Mouse (Mus musculus) kidney, adult 2 months (tissue): ENCODE results near the gene Trmt11. TPM values are rescaled to one million over a fixed set of nuclear protein-coding genes. Genes with fewer than 3 reads are reported as not detected.
"Not testable (repeated sequence)": the region's sequence is repeated elsewhere in the genome, so short reads cannot be mapped to it uniquely, and the experiment has no call there.

Experiments used
- DNase-seq: peaks from one replicate; pipeline ENCODE4 v3.0.0; 2021
- H3K27ac ChIP-seq: fragments of 200-500 bp; 2 replicates; pipeline ENCODE4 v1.5.1; 2012; ENCODE audit warnings: low read depth, low read length, control low read depth, inconsistent platforms; ENCODE audit not compliant: insufficient read depth
- H3K27me3 ChIP-seq: fragments of 200-500 bp; replicated peaks from 2 replicates; pipeline ENCODE4 v1.6.1; 2012; ENCODE audit warnings: mild to moderate bottlenecking, moderate library complexity, low read length, inconsistent platforms; ENCODE audit not compliant: control insufficient read depth, insufficient read depth
- H3K36me3 ChIP-seq: fragments of 200-500 bp; 2 replicates; pipeline ENCODE4 v1.6.1; 2012; ENCODE audit warnings: mild to moderate bottlenecking, moderate library complexity, low read length, inconsistent platforms; ENCODE audit not compliant: control insufficient read depth, insufficient read depth
- H3K4me1 ChIP-seq: fragments of 200-500 bp; 2 replicates; pipeline ENCODE4 v1.6.1; 2011; ENCODE audit warnings: low read length; ENCODE audit not compliant: control insufficient read depth, insufficient read depth
- H3K4me3 ChIP-seq: fragments of 200-500 bp; 2 replicates; pipeline ENCODE4 v1.5.1; 2011; ENCODE audit warnings: mild to moderate bottlenecking, low read depth, low read length, control low read depth; ENCODE audit not compliant: insufficient read depth
- CTCF ChIP-seq: fragments of 200-500 bp; conservative IDR thresholded peaks from 2 replicates; pipeline ENCODE4 v1.5.1; 2011; ENCODE audit warnings: low read depth, mild to moderate bottlenecking, control low read depth, low read length, moderate library complexity, mixed read lengths; ENCODE audit not compliant: insufficient read depth, insufficient read length
- POLR2A ChIP-seq: fragments of 200-500 bp; IDR thresholded peaks from one replicate; pipeline ENCODE4 v1.6.1; 2011; ENCODE audit warnings: low read depth, low read length, control low read depth
- WGBS: fragments of 180-500 bp; shearing (Covaris S2); methylation state at CpG from one replicate; pipeline ENCODE4 v1.1.7; 2018; 5-methylcytosine and 5-hydroxymethylcytosine counted together
- polyA plus RNA-seq: library from polyadenylated mRNA; depleted of rRNA; stranded (reverse); fragments of >200 nt; gene quantifications from 2 replicates; pipeline ENCODE4 v1.2.3, GENCODE M21; 2012; rRNA removed

Trmt11 gene
- polyA plus RNA-seq, result 0.84 and 1.4 TPM in 2 replicates

DNA sequence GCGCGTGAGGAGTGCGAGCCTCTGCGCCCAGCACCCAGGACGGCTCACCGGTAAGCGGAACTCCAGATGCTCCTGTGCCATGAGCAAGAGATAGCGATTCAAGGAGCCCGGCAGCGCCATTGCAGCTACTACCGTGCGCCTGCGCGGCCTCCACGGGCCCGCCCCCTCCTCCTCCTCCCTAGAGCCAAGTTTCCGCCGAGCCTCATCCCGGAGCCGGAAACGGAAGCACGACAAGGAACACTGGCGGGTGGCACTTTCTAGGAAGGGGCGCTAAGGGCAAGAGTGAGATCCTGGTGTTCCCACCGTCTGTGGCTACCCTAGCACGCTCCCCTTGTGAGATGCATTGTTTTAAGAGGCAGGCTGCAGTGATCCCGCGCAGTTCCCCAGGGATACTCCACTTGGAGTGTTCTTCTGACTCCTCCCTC, at the start of gene Trmt11:
Gene Trmt11 (minus strand): TSS at position 208 of the 425 bp plus-strand sequence.
- peak; percentile 94 for DNase-seq
- WGBS, result under 1% methylated on average over 28 of the region's 28 CpGs
- H3K36me3 ChIP-seq, result no peaks in the 10 kb centered on the region
- TF ChIP-seq CTCF (no peak), POLR2A (peak; percentile 84)
- peak within 1 kb of the TSS; percentile 92 for H3K4me3 ChIP-seq
- H3K4me1 ChIP-seq, result no peaks in the 10 kb centered on the region
- H3K27ac ChIP-seq, result peak within 1 kb of the TSS; percentile 78
- no peaks in the 10 kb centered on the region for H3K27me3 ChIP-seq

DNA sequence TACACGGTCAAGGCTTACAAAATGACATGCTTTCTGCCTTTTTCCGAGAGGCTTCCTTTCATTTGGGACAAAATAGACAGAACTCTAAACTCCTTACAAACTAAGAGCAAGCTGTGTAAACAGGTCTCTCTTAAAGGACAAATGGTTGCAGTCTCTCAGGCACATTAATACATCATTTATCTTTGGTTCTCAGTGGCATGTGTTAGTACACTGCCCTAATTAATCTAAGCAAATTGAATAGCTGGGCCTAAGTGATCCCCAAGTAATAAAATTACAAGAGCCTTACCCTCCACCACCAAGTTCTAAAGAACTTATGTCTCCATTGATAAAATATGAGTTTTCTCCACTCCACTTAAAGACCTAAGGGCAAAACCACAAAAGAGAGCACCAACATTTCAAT, 47.1 kb upstream of the Trmt11 start:
- TF ChIP-seq CTCF, result no peak
- TF ChIP-seq POLR2A, result no peak
- H3K27ac ChIP-seq, result no peak overlapping the region
- no peaks in the 10 kb centered on the region for H3K27me3 ChIP-seq
- H3K36me3 ChIP-seq, result peaks cover 16% of the 10 kb centered on the region
- H3K4me1 ChIP-seq, result no peaks in the 10 kb centered on the region
- no peak for DNase-seq
- no peak overlapping the region for H3K4me3 ChIP-seq
- WGBS, result 32% methylated on average over 2 of the region's 2 CpGs

DNA sequence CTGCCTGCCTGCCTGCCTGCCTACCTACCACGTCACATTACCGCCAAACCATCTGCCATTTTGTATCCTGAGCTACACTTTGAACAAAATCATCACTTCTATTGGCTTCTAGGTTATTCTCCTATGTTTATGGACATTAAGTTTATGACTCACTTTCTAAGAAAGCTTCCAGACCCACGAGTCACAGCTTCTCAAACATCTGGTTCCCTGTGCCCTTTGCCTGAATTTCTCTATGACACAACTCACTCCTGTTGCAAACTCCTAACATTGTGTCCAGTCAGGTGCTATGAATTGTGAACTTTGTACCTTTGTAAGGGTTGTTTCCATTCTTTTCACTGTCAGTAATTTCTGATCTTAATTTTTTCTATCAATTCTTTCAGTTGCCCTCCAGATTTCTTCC, 37.7 kb upstream of the Trmt11 start:
- Histone ChIP-seq H3K4me1 (no peaks in the 10 kb centered on the region), H3K27ac (peak overlapping the region; percentile 38; the same call in 1 of the 2 replicates), H3K27me3 (no peaks in the 10 kb centered on the region), H3K36me3 (no peaks in the 10 kb centered on the region), H3K4me3 (no peak overlapping the region)
- no peak for DNase-seq
- TF ChIP-seq POLR2A, result no peak
- no peak for TF ChIP-seq CTCF
- WGBS, result 76% methylated on average over 3 of the region's 3 CpGs

DNA sequence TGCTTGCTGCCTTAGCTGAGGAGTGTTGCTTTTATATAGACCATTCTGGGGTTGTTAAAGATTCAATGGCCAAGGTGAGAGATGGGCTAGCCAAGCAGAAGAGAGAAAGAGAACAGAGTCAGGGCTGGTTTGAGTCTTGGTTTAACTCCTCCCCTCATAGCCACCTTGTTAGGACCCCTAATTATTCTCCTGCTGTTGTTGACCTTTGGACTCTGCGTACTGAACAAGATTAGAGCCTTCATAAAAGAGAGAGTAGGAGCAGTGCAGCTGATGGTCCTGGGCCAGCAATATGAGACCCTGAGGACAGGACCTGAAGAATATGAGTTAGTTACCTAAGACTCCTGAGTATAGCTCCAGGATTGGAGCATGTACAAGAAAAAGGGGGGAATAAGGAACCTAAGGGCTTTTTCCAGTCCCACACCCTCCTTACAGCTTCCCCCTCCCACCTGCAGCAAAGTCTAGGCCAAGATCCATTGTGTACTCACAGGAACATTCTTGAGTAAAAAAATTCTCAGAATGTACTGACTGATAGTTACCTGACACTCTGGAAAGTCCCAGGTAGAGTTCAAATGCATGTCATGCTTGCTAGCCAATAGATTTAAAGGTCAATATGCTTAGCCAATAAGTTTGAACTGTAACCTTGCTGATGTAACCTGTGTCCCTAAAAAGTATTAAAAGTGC, 36.1 kb upstream of the Trmt11 start:
- H3K4me1 ChIP-seq, DNase-seq, H3K27me3 ChIP-seq, H3K27ac ChIP-seq, H3K36me3 ChIP-seq, H3K4me3 ChIP-seq: not testable (repeated sequence)
- 73% methylated on average over 1 of the region's 1 CpGs for WGBS

DNA sequence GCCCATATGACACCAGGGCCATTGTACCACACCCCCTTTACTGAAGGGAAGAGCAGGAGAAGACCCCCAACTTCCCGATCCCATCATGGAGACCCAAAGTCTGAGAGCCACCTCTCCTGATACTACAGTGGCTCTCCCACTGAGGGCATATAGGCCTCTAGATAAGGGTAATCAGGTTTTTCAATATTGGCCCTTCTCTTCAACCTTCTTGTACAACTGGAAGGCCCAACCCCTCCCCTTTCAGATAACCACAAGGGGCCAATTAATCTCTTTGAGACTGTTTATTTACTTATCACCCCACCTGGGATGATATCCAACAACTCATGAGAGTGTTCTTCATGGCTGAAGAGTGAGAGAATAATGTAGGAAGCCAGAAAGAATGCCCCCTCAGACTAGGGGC, 32.2 kb upstream of the Trmt11 start:
- Histone ChIP-seq H3K4me3 (no peak overlapping the region), H3K27ac (no peak overlapping the region), H3K27me3 (no peaks in the 10 kb centered on the region), H3K4me1 (no peaks in the 10 kb centered on the region), H3K36me3 (no peaks in the 10 kb centered on the region)
- DNase-seq, result no peak
- WGBS, result 100% methylated on average over 1 of the region's 1 CpGs
- TF ChIP-seq POLR2A (no peak), CTCF (no peak)

DNA sequence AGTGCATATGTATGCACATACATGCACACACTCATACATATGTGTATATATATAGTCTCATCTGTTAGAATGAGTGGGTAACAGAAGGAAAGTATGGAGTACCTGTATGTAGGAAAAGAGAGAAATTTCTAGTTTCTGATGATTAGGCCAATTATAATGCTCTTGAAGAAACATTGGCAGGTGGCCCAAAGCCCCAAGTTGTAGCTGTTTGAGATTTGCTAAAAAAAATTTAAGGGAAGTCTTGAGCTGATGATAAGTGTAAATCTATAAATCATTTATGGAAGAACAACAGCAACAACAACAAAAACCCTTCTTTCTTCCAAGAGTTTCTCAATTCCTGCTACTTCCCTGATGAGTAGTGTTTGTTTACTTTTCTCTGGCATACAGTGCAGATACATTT, 29.4 kb upstream of the Trmt11 start:
- Histone ChIP-seq H3K4me1 (no peaks in the 10 kb centered on the region), H3K27me3 (no peaks in the 10 kb centered on the region), H3K27ac (no peak overlapping the region), H3K4me3 (no peak overlapping the region), H3K36me3 (no peaks in the 10 kb centered on the region)
- TF ChIP-seq CTCF (no peak), POLR2A (no peak)
- no peak for DNase-seq

DNA sequence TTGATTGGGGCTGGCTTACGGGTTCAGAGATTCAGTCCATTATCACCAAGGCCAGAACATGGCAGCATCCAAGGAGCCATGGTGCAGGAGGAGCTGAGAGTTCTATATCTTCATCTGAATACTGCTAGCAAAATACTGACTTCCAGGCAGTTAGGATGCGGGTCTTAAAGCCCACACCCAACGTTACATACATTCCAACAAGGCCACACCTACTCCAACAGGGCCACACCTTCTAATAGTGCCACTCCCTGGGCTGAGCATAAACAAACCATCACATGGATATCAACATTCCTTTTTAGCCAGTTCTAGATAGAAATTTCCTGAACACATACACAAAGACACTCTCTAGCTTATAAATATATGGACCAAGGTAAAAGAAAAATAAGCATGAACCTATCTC, 29.0 kb upstream of the Trmt11 start, which contains the start of gene Hint3:
Gene Hint3 (minus strand): TSS at position 120 of the 400 bp plus-strand sequence.
- DNase-seq, result no peak
- TF ChIP-seq CTCF (no peak), POLR2A (no peak)
- H3K27me3 ChIP-seq, result no peaks in the 10 kb centered on the region
- H3K27ac ChIP-seq, result no peak within 1 kb of the TSS
- no peak within 1 kb of the TSS for H3K4me3 ChIP-seq
- H3K36me3 ChIP-seq, result no peaks in the 10 kb centered on the region
- WGBS, result 89% methylated on average over 3 of the region's 3 CpGs
- H3K4me1 ChIP-seq, result no peaks in the 10 kb centered on the region

DNA sequence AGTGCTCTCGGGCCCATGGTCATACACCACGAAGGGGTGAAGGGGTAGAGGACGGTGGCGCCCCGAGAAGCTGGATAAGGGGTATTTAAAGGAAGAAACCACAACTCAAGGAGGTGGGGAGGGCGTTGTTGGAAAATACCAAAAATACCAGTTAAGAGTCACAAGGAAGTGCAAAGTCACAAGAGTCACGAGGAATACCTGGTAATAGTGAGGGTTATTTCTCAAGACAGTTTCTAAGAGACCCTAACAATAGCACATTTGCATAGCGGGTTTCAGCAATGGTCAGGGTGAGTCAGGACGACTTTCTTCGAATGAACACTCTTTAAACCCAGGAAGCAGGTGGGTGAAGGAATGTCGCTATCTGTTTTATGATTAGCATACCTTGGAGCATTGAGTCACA, 27.9 kb upstream of the Trmt11 start:
- not testable (repeated sequence) for H3K27me3 ChIP-seq, H3K4me3 ChIP-seq, H3K4me1 ChIP-seq, H3K27ac ChIP-seq, H3K36me3 ChIP-seq, DNase-seq
- WGBS, result 87% methylated on average over 11 of the region's 11 CpGs
